Mouse (Mus musculus): ENCODE results near the gene Msi2.

Msi2 gene

GRCm38 (mm10) chr11:88506544-88507419, 211.5 kb downstream of the Msi2 start:
- DNase-seq, result no peak

DNA sequence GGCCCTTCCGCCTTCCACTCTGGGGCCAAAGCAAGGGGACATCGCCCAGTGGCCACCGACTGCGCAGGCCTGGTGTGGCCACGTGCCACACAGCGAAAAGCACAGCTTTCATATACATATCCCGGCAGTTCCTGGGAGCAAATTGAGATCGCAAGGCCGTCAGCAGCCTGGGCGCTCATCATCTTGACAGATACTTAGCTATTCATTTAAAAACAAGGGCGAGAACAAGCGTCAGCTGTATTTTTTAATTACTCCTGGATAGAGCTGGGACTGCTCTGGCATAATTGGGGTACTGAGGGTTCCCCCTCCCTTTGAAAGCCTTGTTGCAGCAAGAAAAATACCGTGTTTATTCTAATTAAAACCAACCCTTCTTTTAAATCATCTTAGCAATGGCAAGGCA, 212.2 kb downstream of the Msi2 start:
- DNase-seq, result no peak

DNA sequence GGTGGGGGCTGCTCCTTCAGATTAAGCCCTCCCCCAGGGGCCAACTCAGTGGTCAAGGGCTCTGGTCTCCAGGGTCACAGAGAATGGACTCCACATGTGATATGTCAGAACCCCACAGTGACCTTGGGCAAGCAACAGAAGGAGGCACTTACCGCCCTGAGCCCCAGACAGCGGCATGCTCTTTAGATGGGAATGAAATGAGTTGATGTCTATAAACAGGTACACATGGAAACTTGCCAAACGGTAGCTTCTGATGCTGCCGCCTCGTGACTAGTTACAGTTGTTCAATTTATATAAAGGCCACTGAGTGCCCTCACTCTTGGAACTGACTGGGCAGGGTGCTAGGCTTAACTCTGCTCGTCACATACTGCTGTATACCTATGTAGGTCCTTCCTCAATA, 215.7 kb downstream of the Msi2 start:
- DNase-seq, result no peak

- no peak for DNase-seq
Measured at GRCm38 (mm10) chr11:88498491-88498890, 219.8 kb downstream of the Msi2 start.

- peak; percentile 38 for DNase-seq
Measured at GRCm38 (mm10) chr11:88496460-88496859, 221.9 kb downstream of the Msi2 start.

- no peak for DNase-seq
Measured at GRCm38 (mm10) chr11:88495759-88496158, 222.6 kb downstream of the Msi2 start.

DNA sequence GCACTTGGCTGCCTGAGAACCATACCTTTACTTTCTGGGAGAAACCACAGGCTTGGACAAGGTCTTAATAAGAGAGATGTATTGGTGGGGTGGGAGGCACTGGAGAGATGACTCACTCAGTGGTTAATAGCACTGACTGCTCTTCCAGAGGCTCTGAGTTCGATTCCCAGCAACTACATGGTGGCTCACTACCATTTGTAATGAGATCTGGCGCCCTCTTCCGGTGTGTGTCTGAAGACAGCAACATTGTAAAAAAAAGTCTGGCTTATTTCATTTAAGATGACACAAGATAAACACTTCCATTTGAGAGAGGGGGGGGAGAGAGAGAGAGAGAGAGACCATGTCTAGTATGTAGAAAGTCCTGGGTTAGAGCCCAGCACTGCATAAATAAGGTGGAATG, 223.3 kb downstream of the Msi2 start:
- DNase-seq, result no peak

DNA sequence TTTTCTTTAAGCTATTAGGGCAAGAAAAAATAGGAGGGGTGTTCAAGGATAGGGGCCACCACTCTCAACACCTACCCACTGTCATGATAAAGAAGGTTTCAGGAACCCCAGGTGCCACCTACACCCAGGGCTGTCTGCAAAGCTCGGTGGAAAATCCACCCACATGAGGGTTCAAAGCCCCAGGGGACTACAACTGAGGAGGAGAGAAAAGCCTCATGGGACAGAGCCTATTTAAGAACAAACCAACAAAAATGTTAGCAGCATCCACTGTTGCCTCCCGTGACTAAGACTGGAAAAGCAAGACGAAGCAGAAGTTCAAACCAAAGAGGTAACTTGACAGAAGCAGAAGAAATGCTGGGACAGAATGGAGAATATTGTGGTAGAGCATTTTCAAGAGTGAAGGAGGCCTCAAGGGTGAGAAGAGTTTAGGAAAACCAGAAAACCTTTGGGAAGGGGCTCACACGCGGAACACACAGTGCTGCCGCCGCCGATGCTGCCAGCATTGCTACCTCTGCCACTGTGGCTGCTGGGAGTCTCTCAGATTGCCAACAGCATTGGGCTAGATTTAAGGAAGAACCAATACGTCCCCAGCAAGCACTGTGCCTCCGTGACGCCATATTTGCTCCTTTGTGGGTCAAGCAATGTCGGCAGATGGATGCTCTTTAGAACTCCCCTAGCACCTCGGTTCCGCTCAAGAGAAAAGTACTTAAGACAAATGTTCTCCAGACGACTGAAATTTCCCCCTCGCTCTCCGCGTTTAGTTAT, 224.3 kb downstream of the Msi2 start:
- no peak for DNase-seq

GRCm38 (mm10) chr11:88492585-88492984, 225.7 kb downstream of the Msi2 start:
- no peak for DNase-seq

GRCm38 (mm10) chr11:88489985-88490384, 228.3 kb downstream of the Msi2 start:
- DNase-seq, result no peak

- no peak for DNase-seq
Measured at GRCm38 (mm10) chr11:88488941-88489724, 229.2 kb downstream of the Msi2 start.

DNA sequence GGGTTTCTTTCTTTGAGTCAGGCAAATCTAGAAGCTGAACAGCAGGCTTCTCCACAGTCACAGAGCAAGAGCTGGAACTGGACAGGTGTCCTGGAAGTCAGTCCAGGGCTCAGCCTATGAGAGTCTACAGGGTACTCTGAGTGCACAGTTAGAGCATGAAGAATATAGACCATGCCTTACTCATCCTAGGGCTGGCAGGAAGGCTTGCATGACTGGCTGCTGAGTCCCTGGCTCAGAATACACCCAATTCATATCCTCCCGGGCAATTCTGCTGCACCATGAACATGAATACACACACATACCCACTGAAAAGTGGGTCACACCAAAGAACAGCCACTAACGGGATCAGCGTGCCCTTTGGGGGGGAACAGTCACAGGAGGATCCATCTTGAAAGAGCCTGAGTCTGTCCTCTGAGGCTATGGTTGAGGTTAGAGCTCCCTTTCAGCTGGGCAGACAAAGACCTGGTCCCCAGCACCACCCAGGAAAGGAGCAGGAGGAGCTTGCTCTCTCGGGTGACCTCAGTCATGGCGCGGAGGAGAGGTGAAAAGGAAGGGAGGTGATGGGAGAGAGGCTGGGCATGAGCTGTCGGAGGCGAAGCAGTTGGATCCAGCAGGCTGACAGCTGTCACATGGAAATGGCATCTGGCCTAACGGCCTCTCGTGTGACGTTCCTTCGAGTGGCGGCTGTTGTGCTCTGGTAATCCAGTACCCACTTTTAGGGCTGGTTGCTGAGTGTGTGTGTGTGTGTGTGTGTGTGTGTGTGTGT, 230.0 kb downstream of the Msi2 start:
- DNase-seq, result no peak

GRCm38 (mm10) chr11:88485987-88486386, 232.3 kb downstream of the Msi2 start:
- DNase-seq, result peak; percentile 15

GRCm38 (mm10) chr11:88485088-88485487, 233.2 kb downstream of the Msi2 start:
- DNase-seq, result no peak

GRCm38 (mm10) chr11:88484047-88484446, 234.3 kb downstream of the Msi2 start:
- DNase-seq, result no peak

- no peak for DNase-seq
Measured at GRCm38 (mm10) chr11:88482636-88483035, 235.7 kb downstream of the Msi2 start.

GRCm38 (mm10) chr11:88482236-88482635, 236.1 kb downstream of the Msi2 start:
- no peak for DNase-seq

DNA sequence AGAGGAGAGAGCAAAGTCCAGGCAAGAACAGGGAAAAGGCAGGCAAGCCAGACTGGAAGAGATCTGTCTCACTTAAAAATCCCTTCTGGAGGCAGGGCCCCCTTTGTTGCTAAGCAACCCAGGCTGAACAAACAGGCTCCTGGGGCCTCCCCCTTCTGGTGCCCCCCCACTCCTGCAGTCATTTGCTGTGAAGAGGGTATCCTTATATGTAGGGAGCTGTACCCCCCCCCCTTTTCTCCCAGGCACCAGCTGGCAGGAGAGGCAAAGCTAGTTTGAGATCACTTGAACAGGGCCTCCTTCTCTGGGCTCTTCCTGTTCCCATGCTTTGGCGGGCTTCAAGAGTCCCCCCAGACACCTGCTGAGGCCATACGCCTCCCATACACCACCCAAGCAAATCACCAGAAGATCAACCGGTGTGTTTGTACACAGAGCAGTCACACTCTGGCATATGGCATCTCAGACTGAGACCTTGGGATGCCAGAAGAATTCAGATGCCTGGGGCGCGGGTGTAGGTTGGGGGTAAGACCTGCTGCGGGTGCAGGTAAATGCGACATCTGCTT, 236.6 kb downstream of the Msi2 start:
- no peak for DNase-seq

DNA sequence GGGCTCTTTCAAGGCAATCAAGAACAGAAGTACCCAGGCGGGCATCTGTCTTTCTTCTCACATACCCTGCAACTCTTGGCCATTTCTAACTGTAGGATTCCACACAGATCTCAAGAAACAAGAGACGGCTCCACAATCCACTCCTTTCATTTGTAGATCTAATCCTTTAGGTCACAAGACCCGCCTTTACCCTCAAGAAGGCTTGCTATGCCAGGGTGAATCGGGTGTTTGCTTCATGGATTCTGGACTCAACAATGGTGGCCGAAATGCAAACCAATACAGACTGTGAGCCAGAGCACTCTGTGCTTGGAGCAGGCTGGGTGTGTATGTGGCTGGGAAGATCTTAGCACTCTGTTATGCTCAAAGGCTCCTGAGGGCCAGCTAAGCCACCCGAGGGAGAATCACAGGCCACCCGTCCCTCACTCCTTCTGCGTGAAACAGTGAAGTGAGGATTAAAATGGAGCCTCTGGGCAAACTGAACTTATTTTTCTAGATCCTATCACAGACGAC, 237.2 kb downstream of the Msi2 start:
- DNase-seq, result no peak

DNA sequence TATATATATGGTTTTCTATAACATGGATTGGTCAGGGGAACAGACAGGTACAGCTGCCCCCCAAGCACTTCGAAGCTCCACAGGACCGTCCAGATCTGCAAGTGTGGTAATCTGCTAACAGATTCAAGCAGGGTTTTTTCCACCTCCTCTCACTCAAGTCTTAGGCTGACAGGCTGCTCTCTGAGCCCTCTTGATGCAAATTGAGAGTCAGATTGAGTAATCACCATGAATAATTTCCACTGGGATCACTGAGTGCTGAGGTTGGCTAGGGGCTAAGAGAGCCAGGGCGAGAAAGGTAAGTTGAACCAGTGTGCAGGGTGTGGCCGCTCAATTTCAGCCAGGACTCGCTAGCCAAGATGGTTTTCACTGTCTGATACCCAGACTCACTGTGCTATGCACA, 238.8 kb downstream of the Msi2 start:
- DNase-seq, result no peak

- DNase-seq, result no peak
Measured at GRCm38 (mm10) chr11:88474889-88475440, 243.3 kb downstream of the Msi2 start.

DNA sequence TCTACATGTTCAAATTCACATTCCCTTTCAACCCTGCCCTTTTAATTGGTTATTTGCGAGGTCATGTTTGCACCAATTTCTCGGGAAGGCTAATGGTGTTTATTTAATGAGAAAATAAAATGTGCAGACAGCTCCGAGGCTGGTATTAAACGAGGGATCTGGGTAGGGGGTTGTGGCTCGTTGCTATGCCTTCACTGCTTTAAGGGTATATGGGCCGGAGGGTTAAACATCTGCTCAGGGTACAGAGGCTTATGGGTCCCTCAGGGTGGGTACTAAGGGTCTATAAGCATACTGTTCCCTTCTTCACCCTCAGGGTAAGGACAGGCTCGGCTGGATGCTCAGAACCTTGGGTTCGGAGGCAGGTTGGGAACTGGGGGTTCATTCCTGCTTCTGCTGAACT, 245.6 kb downstream of the Msi2 start:
- no peak for DNase-seq
